Mouse (Mus musculus) G1E (cell line): ENCODE data around the gene Sept12.

Experiments
- CTCF ChIP-seq: IDR thresholded peaks from 2 replicates; pipeline ENCODE4 v1.5.1; 2012; ENCODE audit warnings: low read depth, low read length, inconsistent platforms, mixed read lengths
- GATA1 ChIP-seq: IDR thresholded peaks from 2 replicates; pipeline ENCODE4 v1.6.1; 2012; ENCODE audit warnings: borderline replicate concordance, low read length, inconsistent platforms, mixed read lengths
- POLR2AphosphoS5 ChIP-seq: IDR thresholded peaks from 2 replicates; pipeline ENCODE4 v1.6.1; 2012; ENCODE audit warnings: low read depth, low read length, inconsistent platforms; ENCODE audit not compliant: insufficient replicate concordance

- TF ChIP-seq GATA1 (no peak), CTCF (no peak), POLR2AphosphoS5 (no peak)
Observed at GRCm38 (mm10) chr16:4937351-4938190, 60.1 kb downstream of the Sept12 start.
